ENCODE assay signal across 17 mouse cellular contexts in the genomic region with DNA sequence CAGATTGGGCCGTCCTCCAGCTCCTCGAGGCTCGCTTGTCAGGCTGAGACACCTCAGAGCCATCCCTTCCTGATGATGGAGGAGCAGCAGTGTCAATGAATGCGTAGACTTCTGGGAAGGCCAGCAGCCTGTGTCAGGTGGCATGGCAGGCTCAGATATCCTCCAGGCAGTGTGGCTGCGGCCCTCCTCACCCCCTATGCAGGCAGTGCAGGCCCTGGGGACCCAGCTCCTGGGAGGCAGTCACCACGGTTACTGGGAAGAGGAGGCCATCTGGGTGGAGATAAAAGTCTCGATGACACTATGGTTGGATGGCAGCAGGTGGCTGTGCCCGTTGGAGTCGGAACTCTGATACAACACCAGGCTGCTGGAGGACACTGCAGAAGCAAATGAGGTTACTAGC. TPM values are rescaled to one million over a fixed set of nuclear protein-coding genes. Genes with fewer than 3 reads are reported as not detected.
"Had no signal": no experiment of that assay in that cellular context is flagged by ENCODE, and none has a peak within 500 bp of the region (broad histone marks: within the 10 kb centered on the region; RNA-seq: fewer than 3 reads in every experiment).

No protein-coding gene starts in this region.

- H3K27ac ChIP-seq: liver, embryonic 14.5 days had no signal

- H3K27me3 ChIP-seq: kidney, embryonic 15.5 days had no signal

- ATAC-seq: intestine, embryonic 16.5 days had no signal

- H3K9me3 ChIP-seq: kidney, embryonic 15.5 days had no signal

- H3K9ac ChIP-seq: kidney, embryonic 15.5 days; liver, embryonic 14.5 days had no signal

- DNase-seq: kidney, adult 2 months; kidney, postnatal 14 days; lung, adult 18-20 months; right cerebral cortex, postnatal 4 days; spleen, adult 18-20 months; thymus, adult 18-20 months; thymus, postnatal 14 days had no signal

- H3K4me3 ChIP-seq: kidney, embryonic 15.5 days had no signal

- H3K4me2 ChIP-seq: kidney, embryonic 15.5 days had no signal

RNA-seq across cellular contexts. Expression of gene Hnf1a, which starts 21.1 kb away (rescaled TPM):
- total RNA-seq: layer of hippocampus, adult 8-10 months; layer of hippocampus, postnatal 14 days; left cerebral cortex, adult 18-20 months; left cerebral cortex, postnatal 10 days; megakaryocyte-erythroid progenitor cell, adult 5-6 weeks; neutrophil, adult 5-6 weeks had no signal
- polyA plus RNA-seq: limb, embryonic 11.5 days had no signal

RNA-seq across cellular contexts. Expression of gene Oasl1, which starts 26.8 kb away (rescaled TPM):
- total RNA-seq: layer of hippocampus, postnatal 14 days; left cerebral cortex, postnatal 10 days had no signal
